Mouse (Mus musculus): Measurements from ENCODE around the gene Fam168a.
"Not testable (repeated sequence)": the region's sequence is repeated elsewhere in the genome, so short reads cannot be mapped to it uniquely, and the experiment has no call there.

The Fam168a gene

GRCm38 (mm10) chr7:100718741-100719140 is 12.3 kb downstream of the Fam168a start:
- DNase-seq: no peak

GRCm38 (mm10) chr7:100722268-100722667 is 15.8 kb downstream of the Fam168a start:
- no peak for DNase-seq

GRCm38 (mm10) chr7:100723453-100724294 is 17.2 kb downstream of the Fam168a start:
- no peak for DNase-seq

- no peak for DNase-seq
These were observed 21.2 kb downstream of the Fam168a start for GRCm38 (mm10) chr7:100727538-100728085.

- no peak for DNase-seq
These were observed 23.3 kb downstream of the Fam168a start for GRCm38 (mm10) chr7:100729778-100730177.

GRCm38 (mm10) chr7:100732341-100733050 is 26.1 kb downstream of the Fam168a start:
- DNase-seq: no peak

GRCm38 (mm10) chr7:100733051-100733813 is 26.8 kb downstream of the Fam168a start:
- no peak for DNase-seq

GRCm38 (mm10) chr7:100734201-100734600 is 27.8 kb downstream of the Fam168a start:
- DNase-seq: no peak

GRCm38 (mm10) chr7:100734905-100735304 is 28.5 kb downstream of the Fam168a start:
- DNase-seq: not testable (repeated sequence)

GRCm38 (mm10) chr7:100736131-100736530 is 29.7 kb downstream of the Fam168a start:
- DNase-seq: no peak

- DNase-seq: no peak
These were observed 37.9 kb downstream of the Fam168a start for GRCm38 (mm10) chr7:100744372-100744771.

GRCm38 (mm10) chr7:100750101-100750500 is 43.7 kb downstream of the Fam168a start:
- no peak for DNase-seq

GRCm38 (mm10) chr7:100758718-100759117 is 52.3 kb downstream of the Fam168a start:
- no peak for DNase-seq

GRCm38 (mm10) chr7:100762726-100763125 is 56.3 kb downstream of the Fam168a start:
- no peak for DNase-seq

- DNase-seq: no peak
These were observed 61.1 kb downstream of the Fam168a start for GRCm38 (mm10) chr7:100767568-100767967.

- DNase-seq: no peak
These were observed 61.6 kb downstream of the Fam168a start for GRCm38 (mm10) chr7:100768009-100768408.

GRCm38 (mm10) chr7:100769534-100770083 is 63.2 kb downstream of the Fam168a start:
- no peak for DNase-seq

- DNase-seq: no peak
These were observed 64.4 kb downstream of the Fam168a start for GRCm38 (mm10) chr7:100770669-100771341.

GRCm38 (mm10) chr7:100774189-100774588 is 67.8 kb downstream of the Fam168a start:
- DNase-seq: no peak

- DNase-seq: no peak
These were observed 69.4 kb downstream of the Fam168a start for GRCm38 (mm10) chr7:100775810-100776209.

GRCm38 (mm10) chr7:100780192-100780591 is 73.8 kb downstream of the Fam168a start:
- no peak for DNase-seq

- DNase-seq: no peak
These were observed 78.2 kb downstream of the Fam168a start for GRCm38 (mm10) chr7:100784650-100785049.

All from kidney, adult 18-20 months (tissue).